Mouse (Mus musculus) c-Kit-positive CD71-positive TER-119-positive erythroid progenitor cells, embryonic 14.5 days (primary cell): ENCODE results near the gene Fam171b.

Experiments
- DNase-seq: peaks from one replicate; pipeline ENCODE4 v3.0.0-alpha.2; 2013; ENCODE audit warnings: low spot score

Fam171b gene

GRCm38 (mm10) chr2:83812483-83813272, at the start of gene Fam171b:
TSS of gene Fam171b (plus strand) at chr2:83812636.
- DNase-seq: no peak

GRCm38 (mm10) chr2:83766058-83766457, 46.4 kb upstream of the Fam171b start:
- DNase-seq: no peak

GRCm38 (mm10) chr2:83766878-83767277, 45.6 kb upstream of the Fam171b start:
- DNase-seq: no peak

- no peak for DNase-seq
Observed at GRCm38 (mm10) chr2:83768311-83769047, 44.0 kb upstream of the Fam171b start.

- DNase-seq: peak; percentile 9
Observed at GRCm38 (mm10) chr2:83771155-83771812, 41.2 kb upstream of the Fam171b start.

GRCm38 (mm10) chr2:83791330-83792073, 20.9 kb upstream of the Fam171b start:
- DNase-seq: no peak

GRCm38 (mm10) chr2:83792102-83792501, 20.3 kb upstream of the Fam171b start:
- DNase-seq: no peak

- DNase-seq: no peak
Observed at GRCm38 (mm10) chr2:83795766-83796165, 16.7 kb upstream of the Fam171b start.

GRCm38 (mm10) chr2:83797902-83798497, 14.4 kb upstream of the Fam171b start:
- no peak for DNase-seq

GRCm38 (mm10) chr2:83813273-83813892, 947 bp downstream of the Fam171b start:
- DNase-seq: no peak

GRCm38 (mm10) chr2:83814009-83814408, 1.6 kb downstream of the Fam171b start:
- no peak for DNase-seq

GRCm38 (mm10) chr2:83816147-83816546, 3.7 kb downstream of the Fam171b start:
- no peak for DNase-seq

GRCm38 (mm10) chr2:83825161-83825560, 12.7 kb downstream of the Fam171b start:
- no peak for DNase-seq

- DNase-seq: no peak
Observed at GRCm38 (mm10) chr2:83828895-83829539, 16.6 kb downstream of the Fam171b start.

GRCm38 (mm10) chr2:83832903-83833302, 20.5 kb downstream of the Fam171b start:
- no peak for DNase-seq

- DNase-seq: no peak
Observed at GRCm38 (mm10) chr2:83835313-83836070, 23.1 kb downstream of the Fam171b start.

GRCm38 (mm10) chr2:83848495-83848894, 36.1 kb downstream of the Fam171b start:
- no peak for DNase-seq

- no peak for DNase-seq
Observed at GRCm38 (mm10) chr2:83853423-83853822, 41.0 kb downstream of the Fam171b start.

- no peak for DNase-seq
Observed at GRCm38 (mm10) chr2:83856236-83856635, 43.8 kb downstream of the Fam171b start.
